Mouse (Mus musculus): ENCODE data around the gene Eya2. TPM values are rescaled to one million over a fixed set of nuclear protein-coding genes. Genes with fewer than 3 reads are reported as not detected.

The Eya2 gene
- polyA plus RNA-seq, 1 experiment from 2014 or later, result not detected

DNA sequence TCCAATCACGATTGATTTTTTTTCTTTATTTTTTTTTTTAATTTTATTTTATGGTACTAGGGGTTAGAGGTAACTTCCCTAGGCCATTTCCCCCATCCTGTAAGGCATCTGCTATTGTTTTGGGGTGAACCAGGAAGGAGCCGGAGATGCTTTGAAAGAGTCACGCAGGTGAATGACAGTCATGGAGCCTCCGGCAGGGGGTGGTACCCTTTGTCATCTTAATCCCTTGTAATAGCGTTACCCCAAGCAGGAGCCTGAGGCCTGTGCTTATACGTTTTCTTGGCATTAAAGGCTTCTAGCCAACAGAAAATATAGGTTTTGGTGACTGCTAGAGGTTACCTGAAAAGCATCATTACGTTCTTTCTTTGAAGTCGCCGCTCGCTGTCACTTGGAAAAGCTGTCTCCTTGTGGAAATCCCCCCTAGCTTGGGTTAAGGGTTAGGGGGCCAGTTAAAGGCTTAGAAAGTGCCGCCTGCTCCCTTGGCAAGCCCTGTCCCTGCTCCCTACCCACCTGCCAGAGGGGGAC lies 146.8 kb downstream of the Eya2 start:
- H3K4me3 ChIP-seq (ENCODE audit: inconsistent target), result no peak overlapping the region
- WGBS (ENCODE audit: missing documents), result 96% methylated on average over 11 of the region's 11 CpGs
- no peaks in the 10 kb centered on the region for H3K36me3 ChIP-seq (ENCODE audit: inconsistent target)
- no peaks in the 10 kb centered on the region for H3K79me2 ChIP-seq (ENCODE audit: inconsistent target)
- H3K27ac ChIP-seq, result no peak overlapping the region

DNA sequence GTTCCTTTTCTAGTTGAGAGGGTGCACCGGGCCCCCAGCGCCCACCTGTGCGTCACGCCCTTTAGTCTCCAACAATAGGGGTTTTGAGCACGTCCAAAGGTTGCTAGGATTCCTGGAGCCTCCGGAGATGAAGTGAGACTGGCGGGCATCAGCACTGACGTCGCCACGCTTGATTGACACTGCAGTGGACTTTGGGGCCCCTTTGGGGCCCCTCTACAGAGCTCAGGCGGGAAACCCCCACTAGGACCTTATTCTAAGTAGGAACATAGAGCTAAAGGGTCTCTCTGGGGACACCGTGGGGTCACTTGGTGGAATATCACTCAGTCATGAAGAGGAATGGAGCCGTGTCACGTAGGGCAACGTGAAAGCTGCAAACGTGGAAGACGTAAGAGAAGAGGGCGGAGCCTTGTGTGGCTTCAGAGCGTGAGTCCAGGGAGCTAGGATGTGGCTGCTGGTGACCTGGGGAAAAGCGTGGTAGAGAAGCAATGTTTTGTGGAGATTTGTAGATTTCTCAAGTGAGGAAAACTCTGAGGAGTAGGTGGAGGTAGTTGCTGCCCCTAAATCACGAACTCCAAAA lies 147.5 kb downstream of the Eya2 start:
- no peaks in the 10 kb centered on the region for H3K36me3 ChIP-seq (ENCODE audit: inconsistent target)
- no peaks in the 10 kb centered on the region for H3K79me2 ChIP-seq (ENCODE audit: inconsistent target)
- H3K27ac ChIP-seq, result no peak overlapping the region
- 93% methylated on average over 21 of the region's 21 CpGs for WGBS (ENCODE audit: missing documents)
- no peak overlapping the region for H3K4me3 ChIP-seq (ENCODE audit: inconsistent target)

DNA sequence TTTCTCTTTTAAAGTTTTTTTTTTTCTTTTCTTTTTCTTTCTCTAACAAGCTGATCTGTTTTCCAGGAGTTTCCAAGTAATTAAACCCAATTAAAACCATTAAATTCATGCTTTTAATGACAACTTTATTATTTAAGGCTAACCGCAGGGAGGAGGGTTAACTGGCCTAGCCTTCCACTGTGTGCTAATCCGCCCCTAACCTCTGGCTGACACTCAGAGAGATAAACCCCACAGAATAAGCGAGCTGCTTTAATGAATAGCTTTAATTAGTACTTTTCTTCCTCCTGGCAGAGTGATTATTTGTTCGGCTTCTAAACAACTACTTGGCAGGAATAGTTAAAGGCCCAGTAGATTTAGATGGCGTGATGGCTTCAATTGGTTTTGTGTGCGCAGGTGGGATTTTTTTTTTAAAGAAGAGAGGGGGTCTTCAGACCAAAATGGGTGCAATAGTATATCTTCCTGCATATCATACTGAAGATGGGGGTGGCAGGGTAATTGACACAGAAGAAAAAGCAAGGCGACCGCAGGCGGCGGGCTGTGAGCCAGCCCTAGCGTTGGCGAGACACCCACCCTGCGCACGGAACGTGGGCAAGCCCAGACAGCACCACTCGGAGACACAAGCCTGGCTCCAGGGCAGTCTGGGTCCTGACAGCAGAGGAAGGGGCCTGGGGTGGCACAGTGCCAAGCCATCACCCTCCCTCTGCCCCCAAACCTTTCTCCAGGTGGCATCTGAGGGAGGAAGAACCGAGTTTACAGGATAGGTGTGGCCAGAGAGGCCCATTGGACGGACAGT lies 150.7 kb downstream of the Eya2 start:
- no peaks in the 10 kb centered on the region for H3K36me3 ChIP-seq (ENCODE audit: inconsistent target)
- WGBS (ENCODE audit: missing documents), result 93% methylated on average over 18 of the region's 18 CpGs
- no peak overlapping the region for H3K4me3 ChIP-seq (ENCODE audit: inconsistent target)
- no peak overlapping the region for H3K27ac ChIP-seq
- H3K79me2 ChIP-seq (ENCODE audit: inconsistent target), result no peaks in the 10 kb centered on the region

DNA sequence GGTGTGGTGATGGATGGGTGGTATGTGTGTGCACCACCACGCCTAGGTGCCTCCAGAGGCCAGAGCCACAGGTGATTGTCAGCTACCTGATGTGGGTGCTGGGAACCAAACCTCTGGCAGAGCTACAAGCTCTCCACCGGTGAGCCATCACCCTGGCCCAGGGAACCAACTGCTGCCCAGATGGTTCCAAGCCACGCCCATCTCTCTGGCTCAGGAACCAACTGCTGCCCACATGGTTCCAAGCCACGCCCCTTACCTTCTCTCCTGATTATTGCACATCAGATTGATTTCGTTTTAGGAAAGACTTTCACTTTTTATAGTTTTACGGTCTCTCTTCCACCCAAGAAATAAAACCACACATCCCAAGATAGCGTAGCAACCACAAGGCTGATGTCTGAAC lies 153.1 kb downstream of the Eya2 start:
- no peak overlapping the region for H3K4me3 ChIP-seq (ENCODE audit: inconsistent target)
- H3K36me3 ChIP-seq (ENCODE audit: inconsistent target), result no peaks in the 10 kb centered on the region
- H3K79me2 ChIP-seq (ENCODE audit: inconsistent target), result no peaks in the 10 kb centered on the region
- no peak overlapping the region for H3K27ac ChIP-seq
- 86% methylated on average over 7 of the region's 7 CpGs for WGBS (ENCODE audit: missing documents)

DNA sequence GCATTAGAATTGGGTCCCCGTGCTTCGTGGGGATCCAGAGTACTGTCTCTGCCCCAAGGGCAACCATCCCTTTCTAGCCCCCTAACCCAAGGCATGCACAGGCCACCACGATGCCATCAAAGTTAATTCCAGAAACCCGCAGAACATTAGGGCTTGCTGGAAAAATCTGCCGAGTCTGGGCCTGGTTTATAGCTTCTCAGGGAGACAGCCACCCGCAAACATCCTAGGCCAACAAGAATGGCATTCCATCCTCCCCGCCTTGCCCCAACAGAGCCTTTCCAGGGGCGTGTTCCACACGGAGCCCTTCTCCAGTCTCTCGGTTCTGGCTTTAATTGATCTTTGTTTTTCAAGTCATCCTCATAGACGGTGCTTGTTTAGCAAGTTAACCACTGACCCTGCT lies 153.6 kb downstream of the Eya2 start:
- no peaks in the 10 kb centered on the region for H3K79me2 ChIP-seq (ENCODE audit: inconsistent target)
- WGBS (ENCODE audit: missing documents), result 94% methylated on average over 11 of the region's 11 CpGs
- H3K27ac ChIP-seq, result no peak overlapping the region
- H3K4me3 ChIP-seq (ENCODE audit: inconsistent target), result no peak overlapping the region
- H3K36me3 ChIP-seq (ENCODE audit: inconsistent target), result no peaks in the 10 kb centered on the region

DNA sequence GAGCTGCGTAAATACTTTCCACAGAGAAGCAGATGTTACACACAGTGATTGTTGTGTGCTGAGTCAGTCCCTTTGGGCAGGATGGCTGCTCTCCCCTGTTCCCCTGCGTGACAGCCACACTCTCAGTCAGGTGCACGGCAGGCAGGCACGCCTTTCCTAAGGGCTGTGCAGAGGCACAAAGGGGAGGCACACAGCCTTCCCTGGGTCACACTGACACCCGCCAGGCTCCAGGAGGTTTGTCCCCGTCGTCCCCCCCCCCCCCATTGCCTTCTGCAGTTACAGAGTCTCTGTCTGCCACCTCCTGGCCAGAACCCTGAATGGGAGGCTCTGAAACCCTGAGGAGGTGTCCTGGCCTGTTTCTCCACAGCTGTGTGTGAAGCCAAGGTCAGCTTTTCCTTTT lies 156.2 kb downstream of the Eya2 start:
- no peak overlapping the region for H3K4me3 ChIP-seq (ENCODE audit: inconsistent target)
- H3K79me2 ChIP-seq (ENCODE audit: inconsistent target), result no peaks in the 10 kb centered on the region
- no peak overlapping the region for H3K27ac ChIP-seq
- WGBS (ENCODE audit: missing documents), result 34% methylated on average over 7 of the region's 7 CpGs
- no peaks in the 10 kb centered on the region for H3K36me3 ChIP-seq (ENCODE audit: inconsistent target)

DNA sequence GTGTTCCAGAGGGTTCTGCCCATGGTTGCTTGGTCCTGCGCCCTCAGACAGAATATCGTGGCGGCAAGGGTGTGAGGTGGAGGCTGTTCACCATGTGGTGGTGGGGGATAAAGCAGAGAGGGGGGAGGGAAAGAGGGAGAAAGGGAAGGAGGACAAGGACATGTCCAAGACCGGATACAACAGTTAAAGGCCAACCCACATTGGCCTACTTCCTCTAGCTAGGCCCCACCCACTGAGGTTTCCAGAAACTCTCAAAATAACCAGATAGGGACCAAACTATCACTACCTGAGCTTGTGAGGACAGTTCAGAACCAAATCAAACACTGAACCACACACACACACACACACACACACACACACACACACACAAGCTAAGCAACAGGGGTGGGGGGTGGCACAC lies 157.9 kb downstream of the Eya2 start:
- no peak overlapping the region for H3K27ac ChIP-seq
- H3K4me3 ChIP-seq (ENCODE audit: inconsistent target), result no peak overlapping the region
- 64% methylated on average over 4 of the region's 4 CpGs for WGBS (ENCODE audit: missing documents)
- H3K36me3 ChIP-seq (ENCODE audit: inconsistent target), result no peaks in the 10 kb centered on the region
- H3K79me2 ChIP-seq (ENCODE audit: inconsistent target), result no peaks in the 10 kb centered on the region

DNA sequence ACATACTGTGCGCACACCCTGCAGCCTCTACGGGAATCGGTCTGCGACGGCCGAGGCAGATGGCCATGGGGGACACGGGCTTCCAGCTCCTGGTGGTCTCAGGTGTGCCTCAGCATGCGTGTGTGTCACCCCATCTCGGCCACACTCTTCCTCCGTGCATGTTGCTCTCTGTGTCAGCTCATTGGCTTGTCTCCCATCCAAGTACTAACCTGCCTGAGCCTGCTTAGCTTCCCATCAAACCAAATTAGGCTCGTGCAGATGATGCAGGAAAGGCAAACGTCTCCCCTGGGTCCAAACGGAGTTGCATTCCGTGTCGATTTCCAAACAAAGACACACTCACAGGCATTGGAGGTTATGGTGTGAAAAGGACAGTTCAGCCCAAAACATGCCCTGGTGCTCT lies 163.0 kb downstream of the Eya2 start:
- 94% methylated on average over 15 of the region's 15 CpGs for WGBS (ENCODE audit: missing documents)
- H3K4me3 ChIP-seq (ENCODE audit: inconsistent target), result no peak overlapping the region

DNA sequence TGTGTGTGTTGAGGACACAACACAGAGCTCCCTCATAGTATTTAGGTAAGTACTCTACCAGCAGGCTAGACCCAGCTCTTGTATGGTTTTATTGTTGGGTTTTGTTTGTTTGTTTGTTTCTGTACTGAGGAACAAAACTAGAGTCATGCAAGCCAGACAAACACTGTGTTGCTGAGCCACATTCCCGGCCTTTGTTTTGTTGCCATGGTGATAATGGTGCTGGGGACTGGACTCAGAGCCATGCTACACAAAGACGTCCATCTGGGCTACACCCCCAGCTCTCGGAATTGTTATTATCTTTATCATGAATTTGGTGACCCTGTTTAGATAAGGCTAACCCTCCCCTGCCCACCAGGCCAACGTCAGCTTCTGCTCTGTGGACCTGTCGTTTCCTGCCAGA lies 163.7 kb downstream of the Eya2 start:
- Histone ChIP-seq H3K79me2 (ENCODE audit: inconsistent target) (no peaks in the 10 kb centered on the region), H3K27ac (no peak overlapping the region), H3K36me3 (ENCODE audit: inconsistent target) (no peaks in the 10 kb centered on the region), H3K4me3 (ENCODE audit: inconsistent target) (no peak overlapping the region)
- 76% methylated on average over 5 of the region's 5 CpGs for WGBS (ENCODE audit: missing documents)

More for the DNA sequence above, 163.0 kb downstream of the Eya2 start:
- H3K27ac ChIP-seq, result no peak overlapping the region
- H3K79me2 ChIP-seq (ENCODE audit: inconsistent target), result no peaks in the 10 kb centered on the region
- no peaks in the 10 kb centered on the region for H3K36me3 ChIP-seq (ENCODE audit: inconsistent target)

DNA sequence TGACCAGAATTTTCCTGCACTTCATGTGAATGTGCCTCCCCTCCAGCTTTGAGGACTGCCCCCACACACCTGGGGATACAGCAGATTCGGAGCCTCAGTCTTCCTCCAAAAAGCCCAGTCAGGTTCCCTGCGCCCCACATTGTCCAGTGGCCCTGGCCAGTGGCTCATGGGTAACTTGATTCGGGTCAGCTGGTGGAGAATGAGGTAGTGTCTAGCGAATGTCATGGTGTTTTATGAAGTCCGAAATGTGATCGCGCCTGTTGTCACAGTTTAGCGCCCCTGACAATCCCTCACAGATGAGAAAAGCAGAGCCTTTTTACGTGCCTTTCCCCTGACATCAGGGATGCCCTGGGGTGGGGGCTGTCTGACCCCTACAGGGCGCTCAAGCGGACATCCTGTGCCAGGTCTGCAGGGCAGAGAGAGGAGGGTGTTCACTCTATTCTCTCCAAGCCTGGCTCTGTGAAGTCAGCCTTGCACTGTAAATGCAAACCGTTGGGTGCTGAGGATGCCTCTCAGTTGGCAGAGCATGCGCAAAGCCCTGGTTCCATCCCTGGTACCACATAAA lies 164.7 kb downstream of the Eya2 start:
- Histone ChIP-seq H3K4me3 (ENCODE audit: inconsistent target) (no peak overlapping the region), H3K36me3 (ENCODE audit: inconsistent target) (no peaks in the 10 kb centered on the region)
- WGBS (ENCODE audit: missing documents), result 93% methylated on average over 11 of the region's 13 CpGs

DNA sequence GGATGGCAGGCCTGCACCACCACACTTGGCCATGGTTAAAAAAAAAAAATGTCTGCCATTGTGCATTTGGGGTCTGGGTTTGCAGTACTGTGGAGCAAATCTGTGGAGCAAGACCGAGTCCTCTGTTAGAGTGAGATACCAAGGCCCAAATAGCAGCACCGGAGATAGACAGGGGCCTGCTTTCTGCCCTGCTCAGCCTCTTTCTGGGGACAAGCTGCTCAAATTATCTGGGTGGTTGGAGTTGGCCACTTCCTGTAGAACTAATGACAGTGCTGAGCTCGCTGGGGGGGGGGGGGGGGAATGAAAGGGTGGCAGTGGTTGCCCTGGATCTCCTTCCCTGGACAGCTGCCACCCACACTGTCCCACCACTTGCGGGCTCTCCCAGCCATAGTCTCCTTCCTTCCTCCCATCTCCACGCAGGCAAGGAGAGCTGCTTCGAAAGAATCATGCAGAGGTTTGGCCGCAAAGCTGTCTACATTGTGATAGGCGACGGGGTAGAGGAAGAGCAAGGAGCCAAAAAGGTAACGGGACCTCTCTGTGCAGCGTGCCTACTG lies 174.1 kb downstream of the Eya2 start:
- H3K27ac ChIP-seq, result no peak overlapping the region
- no peak overlapping the region for H3K4me3 ChIP-seq (ENCODE audit: inconsistent target)
- no peaks in the 10 kb centered on the region for H3K79me2 ChIP-seq (ENCODE audit: inconsistent target)
- WGBS (ENCODE audit: missing documents), result 4% methylated on average over 9 of the region's 11 CpGs
- no peaks in the 10 kb centered on the region for H3K36me3 ChIP-seq (ENCODE audit: inconsistent target)

More for the DNA sequence above, 164.7 kb downstream of the Eya2 start:
- Histone ChIP-seq H3K27ac (no peak overlapping the region), H3K79me2 (ENCODE audit: inconsistent target) (no peaks in the 10 kb centered on the region)

DNA sequence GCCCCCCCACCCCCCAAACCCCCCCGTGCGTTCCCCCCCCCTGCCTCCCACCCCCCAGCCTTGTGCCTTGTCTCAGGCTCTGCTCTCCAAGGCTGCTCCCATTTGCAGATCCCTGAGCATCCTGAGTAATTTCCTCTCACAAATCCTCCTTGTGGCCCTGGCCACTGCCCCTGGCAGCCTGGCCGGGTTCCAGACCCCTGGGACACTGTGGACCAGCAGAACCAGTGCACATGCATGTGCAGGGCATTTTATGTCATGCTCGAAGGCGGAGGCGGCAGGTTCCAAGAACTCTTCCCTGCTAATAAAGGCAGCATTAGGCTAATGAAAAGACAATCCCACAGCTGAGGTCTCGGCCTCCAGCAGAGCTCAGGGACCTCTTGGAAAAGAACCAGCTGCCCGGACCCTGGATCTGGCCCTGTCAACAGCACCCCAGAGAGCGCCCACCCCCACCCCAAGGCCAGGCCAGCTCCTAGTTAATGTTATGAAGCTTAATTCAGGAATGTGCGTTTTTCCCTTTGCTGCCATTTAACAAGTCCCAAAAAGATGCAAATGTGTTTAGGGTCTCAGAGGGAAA lies 174.6 kb downstream of the Eya2 start:
- H3K4me3 ChIP-seq (ENCODE audit: inconsistent target), result no peak overlapping the region
- H3K79me2 ChIP-seq (ENCODE audit: inconsistent target), result no peaks in the 10 kb centered on the region
- H3K27ac ChIP-seq, result no peak overlapping the region
- H3K36me3 ChIP-seq (ENCODE audit: inconsistent target), result no peaks in the 10 kb centered on the region
- WGBS (ENCODE audit: missing documents), result 91% methylated on average over 8 of the region's 10 CpGs

DNA sequence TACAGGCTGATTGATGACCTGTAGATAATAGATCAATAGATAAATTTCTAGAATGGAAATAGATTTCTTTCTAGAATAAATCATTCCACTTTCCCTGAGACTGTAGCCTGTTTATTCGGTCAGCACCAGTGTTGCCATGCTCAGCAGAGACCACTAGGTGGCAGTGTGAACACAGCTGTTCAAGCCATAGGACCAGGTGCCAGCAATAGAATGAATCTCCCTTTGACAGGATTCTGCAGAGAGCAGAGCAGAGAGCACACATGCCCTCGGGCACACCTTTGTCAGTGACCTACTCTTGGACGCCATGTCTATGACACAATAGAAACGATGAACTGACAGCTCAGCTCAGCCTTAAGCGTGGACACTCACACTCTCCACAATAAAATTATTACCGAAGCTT lies 184.1 kb downstream of the Eya2 start:
- H3K4me3 ChIP-seq (ENCODE audit: inconsistent target), result no peak overlapping the region
- no peak overlapping the region for H3K27ac ChIP-seq
- no peaks in the 10 kb centered on the region for H3K79me2 ChIP-seq (ENCODE audit: inconsistent target)
- WGBS (ENCODE audit: missing documents), result 29% methylated on average over 6 of the region's 6 CpGs
- H3K36me3 ChIP-seq (ENCODE audit: inconsistent target), result peaks cover 13% of the 10 kb centered on the region; the same call in 1 of the 2 replicates

DNA sequence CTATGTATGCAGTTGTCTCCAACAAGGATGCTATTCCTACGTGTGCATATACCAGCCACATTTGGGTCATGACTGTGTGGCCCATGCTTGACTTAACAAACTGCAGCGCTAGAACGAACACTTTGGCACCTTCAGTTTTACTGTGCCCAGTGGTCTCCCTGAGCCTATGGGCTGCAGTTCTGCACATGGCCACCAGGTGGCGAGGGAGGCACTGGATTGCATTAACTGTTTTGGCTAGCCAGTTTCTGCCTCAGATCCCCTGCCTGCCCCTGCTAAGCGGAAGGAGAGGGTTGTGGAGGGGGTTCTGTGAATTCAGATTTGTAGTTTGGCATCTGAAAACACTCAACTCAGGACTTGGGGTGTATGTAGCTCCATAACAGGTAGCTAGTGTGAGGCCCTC lies 187.5 kb downstream of the Eya2 start:
- Histone ChIP-seq H3K4me3 (ENCODE audit: inconsistent target) (no peak overlapping the region), H3K27ac (no peak overlapping the region), H3K79me2 (ENCODE audit: inconsistent target) (no peaks in the 10 kb centered on the region), H3K36me3 (ENCODE audit: inconsistent target) (peaks cover 44% of the 10 kb centered on the region; the same call in 1 of the 2 replicates)
- WGBS (ENCODE audit: missing documents), result 32% methylated on average over 5 of the region's 5 CpGs

All from macrophage (primary cell).